Mouse (Mus musculus) kidney, postnatal 25 days (tissue): Measurements from ENCODE around the gene Cntd1.

ENCODE experiments used
- DNase-seq, 2 experiments: peaks; one replicate each; pipeline ENCODE4 v3.0.0; 2021; ENCODE audit warnings: mixed read lengths in 2 of 2

Cntd1 gene

DNA sequence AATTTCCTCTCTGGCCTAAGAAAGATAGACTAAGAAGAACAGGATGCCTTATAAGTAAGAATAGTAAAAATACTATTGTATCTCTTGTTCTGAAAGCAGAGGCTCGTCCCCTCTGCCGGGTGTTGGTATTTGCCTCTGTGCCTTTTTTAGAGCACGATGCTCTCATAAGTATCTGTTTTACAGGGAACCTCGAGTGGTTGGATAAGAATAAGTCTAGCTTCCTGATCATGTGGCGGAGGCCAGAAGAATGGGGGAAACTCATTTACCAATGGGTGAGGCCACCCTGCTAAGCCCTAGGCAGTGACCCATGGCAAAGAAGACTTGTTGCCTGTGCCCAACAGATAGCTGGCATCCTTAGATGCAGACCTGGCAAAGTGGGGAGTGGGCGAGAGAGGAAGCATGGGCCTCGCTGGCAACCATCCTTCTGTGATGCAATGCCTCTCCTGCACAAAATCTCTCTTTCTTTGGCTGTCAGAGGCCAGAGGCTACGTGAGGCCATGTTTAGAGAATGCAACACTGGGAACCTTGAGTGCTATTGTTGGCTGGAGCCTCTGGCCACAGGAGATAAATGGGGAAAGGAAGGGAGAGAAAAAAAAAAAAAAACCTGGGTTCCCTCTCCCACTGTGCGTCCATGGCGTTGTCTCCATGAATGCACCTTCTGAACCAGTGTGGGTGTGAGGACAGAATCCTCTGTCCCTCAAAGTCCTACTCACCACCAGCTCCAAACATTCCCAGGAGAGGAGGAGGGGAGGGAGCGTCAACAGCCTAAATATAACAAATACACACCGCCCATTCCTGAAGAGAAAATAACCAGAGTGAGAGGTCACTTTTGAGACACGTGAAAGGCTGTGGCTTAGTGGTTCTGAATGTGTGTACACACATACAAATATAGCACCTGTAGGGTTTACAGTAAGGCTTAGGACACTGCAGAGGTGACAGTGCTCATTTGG is 22.7 kb upstream of the Cntd1 start:
- DNase-seq, result no peak

DNA sequence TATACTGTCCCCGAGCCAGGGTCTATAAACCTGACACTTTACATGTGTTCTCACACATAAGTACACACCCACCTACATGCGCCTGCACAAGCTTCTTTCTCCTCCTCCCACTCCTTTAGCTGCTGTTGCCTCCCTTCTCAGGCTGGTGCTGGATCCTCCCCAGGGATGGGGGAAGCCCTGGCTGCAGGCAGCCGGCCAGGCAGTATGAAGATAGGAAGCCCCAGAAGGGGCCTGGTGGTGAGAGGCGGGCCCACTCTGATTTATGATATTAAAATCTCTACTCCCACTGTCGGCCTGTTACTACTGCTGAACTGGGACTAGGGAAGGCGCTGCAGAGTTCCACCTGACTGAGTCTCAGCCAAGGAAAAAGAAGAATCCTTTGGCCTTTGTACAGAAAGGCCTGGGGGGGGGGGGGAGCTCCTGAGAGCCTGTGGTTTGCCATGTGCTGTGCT is 19.5 kb upstream of the Cntd1 start:
- peak; percentile 51 to 79 for DNase-seq

DNA sequence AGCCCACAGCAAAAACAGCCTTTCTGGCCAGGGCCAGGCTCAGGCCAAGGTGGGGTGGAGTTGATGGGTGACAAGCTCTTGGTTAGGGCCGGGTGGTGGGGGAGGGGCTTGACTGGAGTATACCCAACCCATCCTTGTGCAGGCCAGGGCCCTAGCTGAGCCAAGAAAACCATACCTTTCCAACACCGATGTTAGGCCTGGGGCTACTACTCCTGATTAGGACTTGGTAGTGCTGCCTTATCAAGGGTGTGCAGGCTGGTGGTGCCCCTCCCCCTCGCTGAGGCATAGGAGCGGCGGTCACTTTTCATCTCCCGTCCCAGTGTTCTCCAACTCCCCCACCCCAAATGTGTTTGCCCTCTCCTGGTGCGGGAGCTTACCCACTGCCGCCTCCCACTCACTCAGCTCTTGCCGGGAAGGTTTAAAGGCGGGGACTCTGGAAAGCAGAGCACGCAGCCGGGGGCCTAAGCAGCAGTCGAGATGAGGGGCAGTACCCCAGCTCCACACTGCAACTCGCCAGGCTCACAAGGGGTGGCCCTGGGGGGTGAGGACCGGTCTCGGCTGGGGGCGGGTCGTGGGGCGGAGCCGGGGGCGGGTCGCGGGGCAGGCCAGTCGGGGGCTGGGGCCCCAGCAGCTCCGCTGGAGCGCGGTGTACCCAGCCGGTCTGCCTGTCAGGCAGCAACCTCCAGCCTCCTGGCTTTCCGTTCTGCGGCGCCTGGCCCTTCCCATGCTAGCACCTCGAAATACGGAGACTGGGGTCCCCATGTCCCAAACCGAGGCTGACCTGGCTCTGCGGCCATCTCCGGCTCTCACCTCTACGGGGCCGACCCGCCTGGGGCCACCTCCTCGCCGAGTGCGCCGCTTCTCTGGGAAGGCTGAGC is 18.6 kb upstream of the Cntd1 start, which contains the start of gene Wnk4:
TSS of gene Wnk4 (plus strand) at position 620 of the 878 bp plus-strand sequence.
- peak; percentile 93 to 97 for DNase-seq

DNA sequence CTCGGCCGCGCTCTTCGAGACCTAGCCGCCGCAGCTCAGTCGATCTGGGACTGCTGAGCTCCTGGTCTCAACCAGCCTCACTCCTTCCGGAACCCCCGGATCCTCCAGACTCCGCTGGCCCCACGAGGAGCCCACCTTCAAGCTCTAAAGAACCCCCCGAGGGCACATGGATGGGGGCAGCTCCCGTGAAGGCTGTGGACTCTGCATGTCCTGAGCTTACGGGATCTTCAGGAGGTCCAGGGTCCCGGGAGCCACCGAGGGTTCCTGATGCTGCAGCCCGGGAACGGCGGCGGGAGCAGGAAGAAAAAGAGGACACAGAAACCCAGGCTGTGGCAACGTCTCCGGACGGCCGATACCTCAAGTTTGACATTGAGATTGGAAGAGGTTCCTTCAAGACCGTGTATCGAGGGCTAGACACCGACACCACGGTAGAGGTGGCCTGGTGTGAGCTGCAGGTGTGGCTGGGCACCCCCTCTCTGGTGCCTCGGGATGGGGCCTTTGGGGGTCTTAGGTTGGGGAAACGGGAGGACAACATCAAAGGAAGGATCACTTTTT is 17.9 kb upstream of the Cntd1 start:
- DNase-seq, result peak in 1 of 2 experiments; percentile 61

DNA sequence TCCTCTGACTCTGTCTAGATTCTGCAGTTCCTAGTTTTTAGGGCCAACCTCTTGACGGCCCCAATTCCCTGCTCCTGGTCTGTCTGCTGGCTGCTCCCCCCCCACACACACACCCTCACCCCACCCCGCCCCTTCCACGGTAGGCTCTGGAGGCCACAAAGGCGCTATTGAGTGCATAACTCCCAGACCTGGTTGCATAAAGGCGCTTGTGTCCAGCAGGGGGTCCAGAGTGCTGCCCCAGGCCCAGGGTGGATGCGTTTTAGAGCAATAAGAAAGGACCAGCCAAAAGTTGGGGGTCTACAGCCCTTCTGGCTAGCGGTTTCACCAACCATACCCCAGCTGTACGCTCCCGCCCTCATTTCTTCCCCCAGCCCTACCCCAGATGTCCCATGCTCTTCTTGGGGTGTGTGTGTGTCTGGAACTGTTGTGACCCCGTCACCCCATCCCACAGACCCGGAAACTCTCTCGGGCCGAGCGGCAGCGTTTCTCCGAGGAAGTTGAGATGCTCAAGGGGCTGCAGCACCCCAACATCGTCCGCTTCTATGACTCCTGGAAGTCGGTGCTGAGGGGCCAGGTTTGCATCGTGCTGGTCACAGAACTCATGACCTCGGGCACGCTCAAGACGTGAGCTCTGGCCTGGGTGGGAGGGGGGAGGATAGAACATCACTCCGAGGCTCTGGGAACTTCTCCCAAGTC is 16.4 kb upstream of the Cntd1 start:
- DNase-seq, result peak in 1 of 2 experiments; percentile 62

DNA sequence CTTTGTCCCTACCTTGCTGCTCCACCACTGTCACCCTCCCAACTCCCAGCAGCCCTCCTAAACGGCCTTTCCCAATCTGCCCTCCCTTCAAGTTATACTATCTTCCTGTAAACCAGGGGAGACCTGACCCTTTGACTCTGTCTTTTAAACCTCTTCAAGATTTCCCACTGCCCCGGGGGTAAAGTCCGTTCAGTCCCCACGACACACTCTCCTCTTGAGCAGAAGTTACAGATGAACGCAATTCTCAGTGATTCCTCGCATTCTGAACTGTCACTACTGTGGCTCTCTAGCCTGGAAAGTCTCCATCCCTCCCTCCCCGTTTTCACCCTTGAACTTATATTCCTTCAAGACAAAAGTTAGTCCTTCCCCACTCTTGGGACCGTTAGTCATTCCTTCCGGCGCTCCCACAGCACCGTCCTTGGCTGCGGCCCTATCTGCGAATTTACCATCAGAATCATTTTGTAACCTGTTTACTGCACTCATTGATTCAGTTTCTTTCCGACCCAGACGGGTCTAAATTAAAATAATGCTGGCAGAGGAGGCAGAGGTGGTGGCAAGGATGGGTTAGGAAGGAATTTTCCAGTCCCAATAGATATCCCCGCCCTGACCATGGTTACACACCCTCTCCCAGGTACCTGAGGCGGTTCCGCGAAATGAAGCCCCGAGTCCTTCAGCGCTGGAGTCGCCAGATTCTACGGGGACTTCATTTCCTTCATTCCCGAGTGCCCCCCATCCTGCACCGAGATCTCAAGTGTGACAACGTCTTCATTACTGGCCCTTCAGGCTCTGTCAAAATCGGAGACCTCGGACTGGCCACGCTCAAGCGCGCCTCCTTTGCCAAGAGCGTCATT is 15.4 kb upstream of the Cntd1 start:
- no peak for DNase-seq

DNA sequence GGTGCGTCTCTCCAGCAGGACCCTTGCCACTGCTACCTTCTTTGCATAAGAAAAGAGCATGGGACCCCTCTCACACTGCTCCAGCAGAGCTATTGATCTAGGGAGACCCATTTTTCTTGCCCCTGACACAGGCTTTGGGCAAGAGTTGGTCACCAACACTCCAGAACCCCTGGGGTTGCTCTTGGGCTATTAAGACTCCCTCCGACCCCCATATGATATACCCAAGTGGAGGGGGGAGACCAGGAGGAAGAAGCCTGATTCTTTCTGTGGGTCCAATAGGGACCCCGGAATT is 14.9 kb upstream of the Cntd1 start:
- DNase-seq, result no peak

DNA sequence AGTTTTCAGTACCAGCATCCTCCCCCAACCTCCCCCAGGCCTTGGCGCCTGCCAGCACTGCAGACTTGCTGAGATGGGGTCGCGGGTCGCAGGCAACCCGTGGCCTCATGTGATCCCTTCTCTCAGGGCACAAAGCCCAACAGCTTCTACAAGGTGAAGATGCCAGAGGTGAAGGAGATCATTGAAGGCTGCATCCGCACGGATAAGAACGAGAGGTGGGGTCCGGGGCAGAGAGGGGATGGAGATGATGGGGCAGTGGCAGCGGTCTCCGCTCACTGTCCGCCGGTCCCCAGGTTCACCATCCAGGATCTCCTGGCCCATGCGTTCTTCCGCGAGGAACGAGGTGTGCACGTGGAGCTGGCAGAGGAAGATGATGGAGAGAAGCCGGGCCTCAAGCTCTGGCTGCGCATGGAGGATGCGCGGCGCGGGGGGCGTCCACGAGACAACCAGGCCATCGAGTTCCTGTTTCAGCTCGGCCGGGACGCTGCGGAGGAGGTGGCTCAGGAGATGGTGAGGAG is 13.8 kb upstream of the Cntd1 start:
- peak in 1 of 2 experiments; percentile 58 for DNase-seq

DNA sequence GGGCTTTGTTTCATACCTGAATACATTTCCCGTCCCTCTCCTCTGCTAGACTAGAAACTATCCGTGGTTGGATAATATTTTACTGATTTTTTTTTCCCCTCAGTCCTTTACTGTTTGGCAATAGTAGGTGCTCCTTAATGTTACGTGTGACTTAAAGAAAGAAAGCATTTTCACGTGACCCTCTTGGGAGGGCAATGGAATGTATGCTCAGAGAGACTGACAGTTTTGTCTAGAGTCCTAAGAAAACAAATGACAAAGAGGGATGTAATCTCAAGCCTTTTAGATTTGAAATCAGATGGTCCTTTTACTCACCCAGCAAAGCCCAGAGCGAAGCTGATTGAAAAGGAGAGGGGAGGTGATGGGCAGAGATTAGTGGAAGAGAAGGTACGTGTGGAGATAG is 12.9 kb upstream of the Cntd1 start:
- DNase-seq, result no peak

DNA sequence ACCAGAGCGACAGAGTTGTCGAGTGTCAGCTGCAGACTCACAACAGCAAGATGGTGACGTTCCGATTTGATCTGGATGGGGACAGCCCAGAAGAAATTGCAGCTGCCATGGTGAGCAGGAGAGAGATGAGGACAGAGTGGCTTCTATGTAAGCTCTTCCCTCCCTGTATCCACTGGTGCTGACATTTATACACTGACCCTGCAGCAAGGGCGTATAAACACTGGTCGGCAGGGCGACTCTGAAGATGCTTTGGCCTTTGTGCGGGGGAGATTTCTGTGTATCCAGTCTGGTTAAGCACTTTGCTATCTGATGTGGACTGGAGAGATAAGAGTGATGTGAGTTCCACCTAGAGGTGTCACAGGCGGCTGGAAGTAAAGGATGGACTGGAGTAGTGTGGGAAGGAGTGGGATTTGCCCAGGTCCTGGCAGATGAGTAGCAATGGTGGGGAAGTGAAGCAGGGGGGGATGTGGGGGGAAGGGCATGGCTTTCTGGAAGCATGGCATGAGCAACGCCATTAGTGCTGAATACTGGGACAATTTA is 9.2 kb upstream of the Cntd1 start:
- no peak for DNase-seq

DNA sequence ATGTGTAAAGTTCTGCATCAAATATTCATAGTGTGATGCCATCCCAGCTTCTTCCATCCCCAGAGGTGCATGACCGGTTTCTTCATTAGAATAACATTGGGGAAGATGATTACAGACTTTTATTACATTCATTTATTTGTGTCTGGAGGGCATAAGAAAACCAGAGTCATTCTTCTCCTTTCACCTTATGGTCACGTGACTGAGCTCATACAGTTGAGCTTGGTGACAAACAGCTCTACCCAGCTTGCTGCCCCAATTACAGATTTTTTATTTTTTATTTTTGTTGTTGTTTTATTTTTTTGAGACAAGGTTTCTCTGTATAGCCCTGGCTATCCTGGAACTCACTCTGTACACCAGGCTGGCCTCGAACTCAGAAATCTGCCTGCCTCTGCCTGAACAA is 6.4 kb upstream of the Cntd1 start:
- no peak for DNase-seq

DNA sequence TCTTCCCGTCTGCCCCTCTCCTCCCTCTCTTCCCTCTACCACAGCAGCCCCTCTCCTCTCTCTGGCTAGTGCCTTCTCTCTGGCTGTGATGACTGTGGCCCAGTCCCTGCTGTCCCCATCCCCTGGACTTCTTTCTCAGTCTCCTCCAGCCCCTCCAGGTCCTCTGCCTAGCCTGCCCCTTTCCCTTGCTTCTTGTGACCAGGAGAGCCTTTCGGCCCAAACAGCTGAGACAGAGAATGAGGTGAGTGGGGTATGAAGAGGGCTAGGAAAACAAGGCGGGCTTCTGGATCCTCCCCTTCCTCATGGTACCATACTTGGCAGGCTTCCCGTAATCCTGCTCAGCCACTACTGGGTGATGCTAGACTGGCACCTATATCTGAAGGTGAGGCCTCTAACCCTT is 3.5 kb upstream of the Cntd1 start:
- DNase-seq, result no peak

DNA sequence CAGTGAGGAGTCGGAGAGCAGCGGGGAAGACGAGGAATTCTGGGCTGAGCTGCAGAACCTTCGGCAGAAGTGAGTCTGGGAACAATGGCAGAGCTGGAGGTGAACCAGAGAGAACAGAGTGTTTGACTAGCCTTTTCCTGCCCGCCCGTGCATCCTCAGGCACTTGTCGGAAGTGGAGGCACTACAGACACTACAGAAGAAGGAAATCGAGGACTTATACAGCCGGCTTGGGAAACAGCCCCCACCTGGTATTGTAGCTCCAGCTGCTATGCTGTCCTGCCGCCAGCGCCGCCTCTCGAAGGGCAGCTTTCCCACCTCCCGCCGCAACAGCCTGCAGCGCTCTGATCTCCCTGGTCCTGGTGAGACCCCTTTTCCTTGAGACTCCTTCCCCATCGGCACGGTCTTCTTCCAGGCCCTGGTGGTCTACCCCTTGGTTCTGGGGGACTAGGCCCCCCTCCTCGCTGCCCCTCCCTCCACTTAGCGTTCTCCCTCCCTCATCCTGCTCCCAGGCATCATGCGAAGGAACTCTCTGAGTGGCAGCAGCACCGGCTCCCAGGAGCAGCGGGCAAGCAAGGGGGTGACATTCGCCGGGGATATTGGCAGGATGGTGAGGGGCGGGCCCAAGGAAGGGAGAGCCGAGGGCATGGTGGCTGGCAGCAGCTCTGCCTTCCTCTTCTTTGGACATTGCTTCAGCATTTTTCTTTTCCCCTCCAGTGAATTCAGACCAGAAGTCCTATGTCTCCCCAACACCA is 2.3 kb upstream of the Cntd1 start:
- DNase-seq, result peak in 1 of 2 experiments; percentile 77

DNA sequence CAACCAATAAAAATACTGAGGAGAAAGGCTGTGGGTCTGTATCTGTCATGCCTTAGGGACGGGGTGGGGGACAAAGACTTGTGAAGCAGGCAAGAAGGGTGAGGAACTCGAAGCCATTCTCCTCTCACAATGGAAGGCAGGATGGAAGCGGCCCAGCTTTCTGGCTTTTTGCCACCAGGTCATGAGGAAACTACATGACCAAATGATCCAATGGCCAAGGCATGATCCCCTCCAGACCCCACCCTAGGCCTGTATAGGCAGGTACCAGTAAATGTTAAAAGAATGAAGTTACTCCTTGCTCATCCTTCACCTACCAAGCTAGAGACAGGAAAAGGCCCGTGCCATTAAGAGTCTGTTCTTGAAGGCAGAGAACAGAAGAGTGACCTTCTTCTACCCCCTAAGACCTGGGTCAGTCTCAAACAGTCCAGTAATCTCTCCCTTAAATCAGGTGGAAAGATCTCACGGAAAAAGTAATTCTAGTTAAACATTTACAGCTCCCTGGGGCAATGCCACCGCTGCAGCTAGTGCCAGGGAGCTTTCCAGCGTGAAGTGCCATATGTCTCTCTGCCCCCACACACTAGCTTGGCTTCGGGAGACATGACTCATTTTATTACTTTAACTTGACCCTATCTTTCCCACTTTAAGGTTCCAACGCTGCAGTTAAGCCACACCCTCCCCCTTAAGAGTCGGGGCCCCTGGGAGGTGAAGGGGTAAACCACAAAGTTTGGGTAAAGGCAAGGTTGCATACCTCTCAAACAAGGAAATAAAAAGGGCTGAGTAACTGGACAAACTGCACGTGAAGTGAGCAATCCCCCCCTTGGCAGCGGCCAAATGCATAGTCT is 1.2 kb upstream of the Cntd1 start:
- DNase-seq, result peak; percentile 79 to 87

DNA sequence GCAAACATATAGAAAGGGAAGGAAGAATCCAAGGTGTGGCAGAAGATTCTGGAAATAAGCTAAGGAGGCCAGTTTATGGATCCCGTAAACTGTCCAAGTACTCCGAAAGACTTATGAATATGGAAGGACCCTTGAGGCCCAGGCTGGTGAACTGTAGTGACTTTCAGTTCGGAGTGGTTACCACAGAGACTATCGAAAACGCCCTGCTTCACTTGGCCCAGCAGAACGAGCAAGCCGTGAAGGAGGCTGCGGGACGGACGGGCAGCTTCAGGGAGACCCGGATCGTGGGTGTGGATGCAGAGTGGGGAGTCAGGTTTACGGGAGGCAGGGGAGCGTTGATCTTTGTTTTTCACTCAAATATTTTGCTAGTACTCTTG is 369 bp downstream of the Cntd1 start:
- no peak for DNase-seq

DNA sequence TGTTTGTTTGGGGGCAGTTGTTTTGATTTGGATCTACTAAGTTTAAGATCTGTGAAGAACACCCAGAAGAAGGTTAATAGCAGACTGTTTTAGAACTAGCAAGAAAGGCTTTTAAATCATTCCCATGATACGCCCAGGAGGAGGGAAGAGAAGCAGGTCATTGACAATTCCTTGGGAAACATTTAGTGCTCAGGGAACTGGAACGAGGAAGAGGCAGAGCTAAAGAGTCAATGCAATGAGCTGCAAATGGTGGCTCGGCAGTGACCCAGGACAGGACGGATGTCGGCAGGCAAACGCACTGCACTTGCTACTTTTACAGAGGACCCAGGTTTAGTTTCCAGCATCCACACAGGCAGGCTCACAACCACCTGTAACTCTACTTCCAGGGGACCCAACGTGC is 2.0 kb downstream of the Cntd1 start:
- DNase-seq, result no peak

DNA sequence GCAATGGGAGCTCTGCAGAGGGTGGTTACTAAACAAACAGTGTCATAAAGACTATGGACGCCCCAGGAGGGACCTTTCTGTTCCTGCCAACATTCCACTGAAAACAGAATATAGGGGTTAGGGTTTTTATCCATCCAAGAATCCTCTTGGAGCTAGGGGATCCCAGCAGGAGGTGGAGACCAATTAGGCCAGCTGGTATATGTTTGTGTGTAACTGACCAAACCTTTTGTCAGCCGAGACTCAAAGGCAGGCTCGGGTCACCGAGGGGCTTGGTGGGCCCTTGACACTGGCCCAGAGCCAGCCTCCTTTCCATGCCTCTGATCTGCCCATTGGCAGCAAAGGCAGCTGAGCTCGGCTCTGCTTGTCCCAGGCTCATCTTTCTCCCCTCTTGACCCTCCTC is 4.1 kb downstream of the Cntd1 start:
- DNase-seq, result no peak

DNA sequence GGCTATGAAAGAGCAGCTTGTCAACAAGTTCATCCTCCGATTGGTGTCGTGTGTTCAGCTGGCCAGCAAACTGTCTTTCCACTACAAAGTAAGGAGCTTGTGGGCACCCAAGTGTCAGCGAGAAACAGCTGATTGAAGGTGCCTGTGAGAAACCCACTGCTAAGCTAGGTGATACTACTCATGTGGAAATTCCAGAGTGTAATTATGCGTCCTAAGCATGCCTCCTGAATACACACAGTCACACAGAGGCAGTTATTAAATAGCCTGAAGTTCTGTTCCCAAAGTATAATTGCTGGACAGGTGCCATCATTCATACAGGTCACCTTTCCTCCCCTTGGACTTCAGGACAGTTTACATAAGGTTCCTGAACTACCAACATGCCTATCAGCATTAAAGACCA is 5.0 kb downstream of the Cntd1 start:
- peak in 1 of 2 experiments; percentile 70 for DNase-seq

DNA sequence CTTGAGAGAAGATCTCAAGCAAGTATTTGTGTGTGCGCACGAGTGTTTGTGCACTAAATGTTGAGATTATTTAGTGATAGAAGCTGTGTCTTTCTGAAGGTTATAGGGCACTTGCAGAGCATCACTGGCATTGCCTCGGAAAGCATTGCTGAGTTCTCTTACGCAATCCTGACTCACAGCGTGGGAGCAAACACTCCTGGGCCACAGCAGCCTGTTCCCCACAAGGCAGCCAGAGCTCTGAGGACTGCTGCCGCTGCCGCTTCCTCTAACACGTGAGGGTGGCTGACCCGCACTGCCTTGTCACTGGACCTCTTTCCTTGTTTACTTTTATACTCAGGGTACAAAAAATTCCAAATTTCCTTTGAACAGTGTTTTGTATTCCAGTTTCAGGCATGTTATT is 8.5 kb downstream of the Cntd1 start:
- DNase-seq, result peak in 1 of 2 experiments; percentile 65

DNA sequence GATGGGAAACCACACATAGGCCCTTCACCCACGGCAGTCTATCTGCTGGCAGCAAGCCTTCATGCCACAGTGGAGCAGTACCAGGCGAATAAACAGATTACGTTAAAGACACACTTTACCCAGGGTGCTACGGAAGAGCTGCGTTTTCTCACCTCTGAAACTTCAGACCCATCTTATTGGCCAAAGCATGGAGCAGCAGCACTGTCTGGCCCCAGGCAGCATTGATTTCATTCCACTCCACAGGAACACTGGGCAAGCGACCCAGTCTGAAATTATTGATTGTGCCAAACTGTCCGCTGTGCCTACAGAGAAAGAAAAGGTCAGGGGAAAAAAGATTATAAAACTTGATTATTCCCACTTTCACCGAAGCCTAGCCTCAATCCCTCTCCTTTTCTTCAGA is 12.4 kb downstream of the Cntd1 start:
- DNase-seq, result no peak
